Comparison of ENCODE assay signal across 7 mouse cellular contexts in genomic region chr8:107324142-107324541, GRCm38 (mm10). TPM values are rescaled to one million over a fixed set of nuclear protein-coding genes. Genes with fewer than 3 reads are reported as not detected.
DNase-seq lines count a peak whose midpoint lies in the region; ATAC-seq and TF ChIP-seq lines count a peak whose summit lies in the region.

No protein-coding gene starts in this region.

- H3K4me3 ChIP-seq in hindbrain, postnatal 0 days (ENCODE audit: low read length): no peak overlapping the region

- DNase-seq in T-cell, adult 2 months (ENCODE audit: low spot score): peak; percentile 84
- DNase-seq in cerebellum, adult 18-20 months: peak; percentile 82 to 84
- DNase-seq in hindbrain, postnatal 0 days (ENCODE audit: low spot score): peak; percentile 93
- peak; percentile 66 to 80 for DNase-seq in layer of hippocampus, postnatal 36 days
- DNase-seq in skeletal muscle tissue, adult 2 months (ENCODE audit: low read depth, low spot score): peak; percentile 81

- no peak overlapping the region for H3K27ac ChIP-seq in hindbrain, postnatal 0 days

- TF ChIP-seq CTCF in hindbrain, postnatal 0 days (IDR thresholded peaks at IDR 0.05; ENCODE audit: low read depth): peak; percentile 94

- H3K27me3 ChIP-seq in hindbrain, postnatal 0 days (ENCODE audit: insufficient read depth, low read length): no peaks in the 10 kb centered on the region

- no peaks in the 10 kb centered on the region for H3K9me3 ChIP-seq in hindbrain, postnatal 0 days (ENCODE audit: low read length)

- H3K36me3 ChIP-seq in hindbrain, postnatal 0 days (ENCODE audit: insufficient read depth, low read length): no peaks in the 10 kb centered on the region

- no peak overlapping the region for H3K9ac ChIP-seq in hindbrain, postnatal 0 days (replicated peaks; ENCODE audit: low read length)

- no peaks in the 10 kb centered on the region for H3K4me1 ChIP-seq in hindbrain, postnatal 0 days (ENCODE audit: insufficient read depth, low read length)

- ATAC-seq in frontal cortex, adult (ENCODE audit: low TSS enrichment): peak; percentile 98
- peak; percentile 78; the same call in 1 of the 2 replicates for ATAC-seq in hindbrain, postnatal 0 days
- ATAC-seq in megakaryocyte, adult 5-6 weeks (ENCODE audit: poor library complexity, severe bottlenecking): peak; percentile 97

- H3K4me2 ChIP-seq in hindbrain, postnatal 0 days (ENCODE audit: low read depth, low read length): no peak overlapping the region

- 3% methylated on average over 1 of the region's 1 CpGs for WGBS in hindbrain, postnatal 0 days

RNA-seq across cellular contexts. Expression of gene Nfat5, which starts 30.9 kb away (rescaled TPM):
- total RNA-seq in hindbrain, postnatal 0 days (2014; rRNA removed): 22.8 and 23.5 TPM in 2 replicates
- polyA plus RNA-seq in hindbrain, postnatal 0 days (2015; fragmentation: Nextera tagmentation; extraction: Ambion mirVana): 6.9 and 7.0 TPM in 2 replicates
- total RNA-seq in layer of hippocampus, postnatal 36 days (2021): 10 to 100 TPM; 59.4 to 63.2 TPM
- total RNA-seq in megakaryocyte, adult 5-6 weeks (2015): 32.2 and 33.1 TPM in 2 replicates
- 17.6 and 19.4 TPM in 2 replicates for total RNA-seq in megakaryocyte, adult 5-6 weeks (2017)
